Mouse (Mus musculus) forebrain, embryonic 16.5 days (tissue): Measurements from ENCODE around the gene Fam102b. TPM values are rescaled to one million over a fixed set of nuclear protein-coding genes. Genes with fewer than 3 reads are reported as not detected.
A peak's percentile ranks its signal among the peaks of the same experiment; 100 is the strongest.

Source experiments
- ATAC-seq: fragments of 200-750 bp; cut with Nextera tagmentation; 2 replicates; pipeline ENCODE4 v1.8.0; 2017; ENCODE audit warnings: mild to moderate bottlenecking, moderate library complexity
- H3K27ac ChIP-seq: fragments of 300-500 bp; sonication (generic); 2 replicates; pipeline ENCODE4 v1.5.1; 2014; ENCODE audit warnings: low read length, control low read depth
- H3K27me3 ChIP-seq: fragments of 300-500 bp; sonication (generic); replicated peaks from 2 replicates; pipeline ENCODE4 v1.6.1; 2014; ENCODE audit warnings: low read length; ENCODE audit not compliant: control insufficient read depth, insufficient read depth
- H3K36me3 ChIP-seq: fragments of 300-500 bp; sonication (generic); 2 replicates; pipeline ENCODE4 v1.6.1; 2014; ENCODE audit not compliant: control insufficient read depth, insufficient read depth
- H3K4me1 ChIP-seq: fragments of 300-500 bp; sonication (generic); replicated peaks from 2 replicates; pipeline ENCODE4 v1.6.1; 2014; ENCODE audit warnings: low read length; ENCODE audit not compliant: control insufficient read depth, insufficient read depth
- H3K4me2 ChIP-seq: fragments of 300-500 bp; sonication (generic); 2 replicates; pipeline ENCODE4 v1.6.1; 2014; ENCODE audit warnings: mild to moderate bottlenecking, low read length, control low read depth
- H3K4me3 ChIP-seq: fragments of 300-500 bp; sonication (generic); replicated peaks from 2 replicates; pipeline ENCODE4 v1.5.1; 2014; ENCODE audit warnings: mild to moderate bottlenecking, low read length, control low read depth
- H3K9ac ChIP-seq: fragments of 300-500 bp; sonication (generic); replicated peaks from 2 replicates; pipeline ENCODE4 v1.6.1; 2014; ENCODE audit warnings: low read depth, low read length, control low read depth
- H3K9me3 ChIP-seq: fragments of 300-500 bp; sonication (generic); 2 replicates; pipeline ENCODE4 v1.6.1; 2016; ENCODE audit warnings: low read length; ENCODE audit not compliant: control insufficient read depth
- WGBS: fragments of 180-500 bp; shearing (Covaris S2); extraction: QIAGEN DNeasy Blood & Tissue Kit; methylation state at CpG from one replicate; pipeline ENCODE4 v1.1.7; 2014; 5-methylcytosine and 5-hydroxymethylcytosine counted together
- polyA plus RNA-seq: library from polyadenylated mRNA; unstranded; fragments of >200 nt; fragmentation: Nextera tagmentation; extraction: Ambion mirVana; gene quantifications from 2 replicates; pipeline ENCODE4 v1.2.1, GENCODE M21; 2015

The Fam102b gene
- polyA plus RNA-seq, 1 experiment from 2014 or later, result 10.4 TPM

DNA sequence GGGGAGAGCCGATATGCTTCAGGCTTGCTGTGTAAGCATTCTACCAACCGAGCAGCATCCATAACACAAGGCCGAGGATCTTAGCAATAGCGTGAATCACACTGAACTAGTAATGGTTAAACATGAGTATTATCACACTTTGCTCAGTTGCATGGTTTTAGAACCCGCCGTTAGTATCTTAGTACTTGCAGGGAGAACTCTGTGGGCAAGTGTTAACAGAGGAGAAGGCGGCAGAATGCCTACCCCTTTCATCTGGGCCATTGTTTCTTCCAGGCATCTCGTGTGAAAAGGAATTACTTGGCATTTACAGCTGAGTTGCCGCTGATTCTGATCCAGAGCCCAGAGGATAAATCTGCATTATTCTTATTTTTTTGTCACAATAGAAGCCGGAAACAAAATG lies 86.4 kb downstream of the Fam102b start:
- H3K36me3 ChIP-seq, result no peaks in the 10 kb centered on the region
- H3K9me3 ChIP-seq, result no peaks in the 10 kb centered on the region
- H3K27me3 ChIP-seq, result no peaks in the 10 kb centered on the region
- no peaks in the 10 kb centered on the region for H3K4me1 ChIP-seq
- no peak overlapping the region for H3K4me3 ChIP-seq
- ATAC-seq, result no peak
- no peak overlapping the region for H3K27ac ChIP-seq
- H3K4me2 ChIP-seq, result no peak overlapping the region
- no peak overlapping the region for H3K9ac ChIP-seq
- 56% methylated on average over 10 of the region's 10 CpGs for WGBS

DNA sequence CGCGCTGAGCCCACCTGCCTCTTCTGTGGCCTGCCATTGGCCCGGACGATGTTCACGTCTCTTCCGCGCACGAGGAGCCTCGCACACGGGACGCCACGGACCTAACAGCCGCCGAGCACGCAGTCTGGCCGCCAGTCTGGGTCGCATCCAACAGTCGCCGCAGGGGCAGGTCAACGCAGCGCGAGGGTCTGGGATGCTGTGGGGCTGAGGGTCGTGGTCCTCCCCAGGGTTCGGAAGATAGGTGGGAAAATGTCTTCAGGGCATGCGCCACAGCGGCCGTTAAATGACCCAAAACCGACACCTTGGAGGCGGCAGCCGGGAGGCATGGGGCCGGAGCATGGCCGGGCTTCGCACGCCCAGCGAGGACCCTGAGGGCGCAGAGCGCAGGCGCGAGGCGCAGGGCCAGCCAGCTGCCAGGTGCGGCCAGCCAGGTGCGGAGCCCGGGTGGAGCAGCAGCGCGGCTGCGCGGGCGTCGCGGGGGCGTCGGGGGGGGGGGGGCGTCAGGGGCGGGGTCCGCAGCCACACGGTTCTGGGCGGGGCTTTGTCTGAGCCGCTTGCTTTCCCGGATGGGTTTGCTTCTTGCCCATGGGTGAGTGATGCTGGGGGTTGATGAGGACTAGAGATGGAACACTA lies 87.3 kb downstream of the Fam102b start, which contains the start of gene Gm9857:
Gm9857 (minus strand) TSS at position 445 of the 633 bp plus-strand sequence.
- H3K4me1 ChIP-seq, result no peaks in the 10 kb centered on the region
- H3K9me3 ChIP-seq, result no peaks in the 10 kb centered on the region
- peak within 1 kb of the TSS; percentile 42 for H3K4me3 ChIP-seq
- H3K4me2 ChIP-seq, result peak within 1 kb of the TSS; percentile 56
- H3K27ac ChIP-seq, result no peak within 1 kb of the TSS
- WGBS, result 52% methylated on average over 43 of the region's 59 CpGs
- H3K36me3 ChIP-seq, result no peaks in the 10 kb centered on the region
- ATAC-seq, result peak; percentile 83
- H3K27me3 ChIP-seq, result no peaks in the 10 kb centered on the region
- H3K9ac ChIP-seq, result peak within 1 kb of the TSS; percentile 41

- Histone ChIP-seq H3K4me2 (peak within 1 kb of the TSS; percentile 56), H3K36me3 (no peaks in the 10 kb centered on the region), H3K4me3 (peak within 1 kb of the TSS; percentile 42), H3K27me3 (no peaks in the 10 kb centered on the region), H3K4me1 (no peaks in the 10 kb centered on the region), H3K9me3 (no peaks in the 10 kb centered on the region), H3K27ac (no peak within 1 kb of the TSS), H3K9ac (peak within 1 kb of the TSS; percentile 41)
- ATAC-seq, result no peak
- 90% methylated on average over 5 of the region's 5 CpGs for WGBS
These were observed 87.8 kb downstream of the Fam102b start, which contains the start of gene Henmt1 for GRCm38 (mm10) chr3:108939573-108939972. Gene Henmt1 (plus strand): TSS chr3:108939873.

DNA sequence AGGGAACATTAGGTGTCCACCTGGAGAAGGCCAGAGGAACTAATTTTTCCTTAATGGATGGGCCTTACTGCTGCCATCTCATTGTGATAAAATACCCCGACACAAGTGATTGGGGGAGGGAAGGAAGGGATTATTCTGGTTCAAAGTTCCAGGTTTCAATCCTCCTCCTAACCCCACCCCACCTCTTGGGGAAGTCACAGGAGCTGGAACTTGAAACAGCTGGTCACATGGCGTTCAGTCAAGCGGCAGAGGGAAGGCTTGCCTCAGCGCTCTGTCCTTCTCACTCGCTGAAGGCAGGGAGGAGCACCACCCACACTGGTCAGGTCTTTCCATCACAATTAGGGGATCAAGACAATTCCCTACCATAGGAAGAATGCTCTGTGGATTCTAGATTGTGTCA lies 88.7 kb downstream of the Fam102b start:
- no peaks in the 10 kb centered on the region for H3K4me1 ChIP-seq
- no peak overlapping the region for H3K9ac ChIP-seq
- no peak overlapping the region for H3K4me3 ChIP-seq
- no peaks in the 10 kb centered on the region for H3K9me3 ChIP-seq
- WGBS, result 90% methylated on average over 5 of the region's 5 CpGs
- no peak for ATAC-seq
- no peak overlapping the region for H3K27ac ChIP-seq
- H3K36me3 ChIP-seq, result no peaks in the 10 kb centered on the region
- H3K4me2 ChIP-seq, result no peak overlapping the region
- no peaks in the 10 kb centered on the region for H3K27me3 ChIP-seq

DNA sequence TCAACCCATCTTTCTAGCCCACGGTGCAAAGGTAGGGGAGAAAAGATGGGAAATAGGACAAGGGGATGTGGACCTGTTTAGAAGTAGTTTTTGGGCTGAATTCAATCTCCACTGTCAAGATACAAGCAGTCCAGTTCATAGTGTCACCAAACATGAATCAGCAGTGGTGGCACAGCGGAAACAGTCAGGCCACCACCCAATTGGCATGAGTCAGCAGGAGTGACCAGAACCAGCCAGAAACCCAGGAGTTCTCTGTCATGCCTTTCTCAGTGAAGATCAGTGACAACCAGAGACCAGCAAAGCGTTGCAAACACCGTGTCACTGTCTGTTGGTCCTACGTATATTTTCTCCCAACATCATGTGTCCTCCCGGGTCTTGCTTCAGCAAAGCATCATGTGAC lies 93.8 kb downstream of the Fam102b start:
- no peaks in the 10 kb centered on the region for H3K36me3 ChIP-seq
- no peak overlapping the region for H3K4me2 ChIP-seq
- H3K9ac ChIP-seq, result no peak overlapping the region
- H3K27ac ChIP-seq, result no peak overlapping the region
- H3K4me3 ChIP-seq, result no peak overlapping the region
- ATAC-seq, result no peak
- H3K9me3 ChIP-seq, result no peaks in the 10 kb centered on the region
- no peaks in the 10 kb centered on the region for H3K4me1 ChIP-seq
- no peaks in the 10 kb centered on the region for H3K27me3 ChIP-seq
- WGBS, result 95% methylated on average over 6 of the region's 6 CpGs

DNA sequence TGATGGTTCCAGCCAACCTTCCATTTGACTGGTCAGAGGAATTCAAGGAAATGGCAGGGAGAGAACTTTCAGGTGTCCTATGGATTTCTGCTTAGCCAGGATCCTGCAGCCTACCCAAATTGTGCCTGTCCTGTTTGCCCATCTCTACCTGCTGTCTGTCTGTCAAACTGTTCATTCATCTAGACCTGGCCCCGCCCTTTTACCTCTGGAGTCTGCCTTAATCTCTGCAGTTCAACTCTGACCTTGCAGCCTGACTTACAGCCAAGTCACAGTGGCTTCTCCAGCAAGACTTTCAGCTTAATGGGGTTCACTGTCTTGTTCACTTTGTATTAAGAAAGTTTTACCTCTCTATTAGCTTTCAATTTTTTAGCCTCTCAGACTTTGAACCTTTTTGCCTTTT lies 101.1 kb downstream of the Fam102b start:
- H3K4me3 ChIP-seq, result no peak overlapping the region
- 55% methylated on average over 1 of the region's 1 CpGs for WGBS
- ATAC-seq, result no peak

DNA sequence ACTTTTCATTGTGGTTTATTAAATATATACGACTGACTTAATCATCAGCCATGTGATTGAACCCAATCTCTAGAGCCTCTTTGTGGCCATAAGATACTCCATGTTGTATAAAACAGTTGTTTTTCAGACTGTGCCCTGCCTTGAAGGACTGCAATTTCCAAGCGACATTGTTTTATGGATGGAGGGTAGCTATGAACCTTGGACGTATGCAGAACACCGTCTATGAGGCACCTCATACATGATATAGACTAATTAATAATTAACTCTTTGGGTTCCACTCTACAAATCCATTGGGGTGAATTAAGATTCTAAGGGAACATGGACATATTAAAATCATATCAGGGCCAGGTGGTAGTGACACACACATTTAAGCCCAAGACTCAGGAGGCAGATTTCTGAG lies 101.7 kb downstream of the Fam102b start:
- Histone ChIP-seq H3K9me3 (no peaks in the 10 kb centered on the region), H3K36me3 (no peaks in the 10 kb centered on the region), H3K4me1 (no peaks in the 10 kb centered on the region), H3K27me3 (no peaks in the 10 kb centered on the region), H3K4me3 (no peak overlapping the region), H3K27ac (no peak overlapping the region), H3K9ac (no peak overlapping the region), H3K4me2 (no peak overlapping the region)
- WGBS, result 85% methylated on average over 4 of the region's 4 CpGs
- ATAC-seq, result no peak

More for the DNA sequence above, 101.1 kb downstream of the Fam102b start:
- H3K27me3 ChIP-seq, result no peaks in the 10 kb centered on the region
- H3K9ac ChIP-seq, result no peak overlapping the region
- no peaks in the 10 kb centered on the region for H3K4me1 ChIP-seq
- H3K36me3 ChIP-seq, result no peaks in the 10 kb centered on the region
- no peaks in the 10 kb centered on the region for H3K9me3 ChIP-seq
- H3K4me2 ChIP-seq, result no peak overlapping the region
- no peak overlapping the region for H3K27ac ChIP-seq

DNA sequence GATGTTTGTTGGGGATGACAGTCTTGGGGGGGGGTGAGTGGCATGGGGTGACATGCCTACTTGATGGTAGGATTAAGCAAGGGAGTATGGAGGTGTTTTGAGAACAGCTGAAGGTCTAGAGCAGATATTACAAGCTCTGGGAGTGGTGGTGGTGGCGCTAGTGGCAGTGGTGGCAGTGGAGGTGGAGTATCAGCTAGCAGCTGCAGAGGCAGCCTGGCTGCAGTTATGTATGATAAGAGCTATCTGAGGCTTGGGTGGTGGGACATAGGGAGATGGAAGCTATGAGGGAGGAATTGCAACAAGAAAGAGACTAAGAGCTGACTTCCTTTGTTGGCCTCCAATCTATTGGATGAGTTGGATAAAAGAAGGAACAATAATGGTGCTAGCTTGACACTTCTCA lies 105.6 kb downstream of the Fam102b start:
- ATAC-seq, result no peak
- Histone ChIP-seq H3K4me2 (no peak overlapping the region), H3K27me3 (no peaks in the 10 kb centered on the region), H3K36me3 (no peaks in the 10 kb centered on the region), H3K4me1 (peaks cover 3% of the 10 kb centered on the region), H3K27ac (no peak overlapping the region), H3K9ac (no peak overlapping the region), H3K9me3 (no peaks in the 10 kb centered on the region), H3K4me3 (no peak overlapping the region)
- WGBS, result 88% methylated on average over 1 of the region's 1 CpGs
